Mouse (Mus musculus) liver (tissue): ENCODE results near the gene Aatf.

Experiments
- DNase-seq: peaks from one replicate; pipeline ENCODE4 v3.0.0-alpha.2; 2020; ENCODE audit warnings: mixed read lengths

The Aatf gene

GRCm38 (mm10) chr11:84521751-84522299, 8.5 kb upstream of the Aatf start:
- DNase-seq = no peak

GRCm38 (mm10) chr11:84521071-84521390, 7.7 kb upstream of the Aatf start:
- no peak for DNase-seq

GRCm38 (mm10) chr11:84520269-84521070, 7.1 kb upstream of the Aatf start:
- no peak for DNase-seq

GRCm38 (mm10) chr11:84519576-84520268, 6.4 kb upstream of the Aatf start:
- no peak for DNase-seq

GRCm38 (mm10) chr11:84519036-84519435, 5.7 kb upstream of the Aatf start:
- DNase-seq = no peak

GRCm38 (mm10) chr11:84518261-84518660, 4.9 kb upstream of the Aatf start:
- no peak for DNase-seq

- no peak for DNase-seq
Observed at GRCm38 (mm10) chr11:84517431-84517830, 4.1 kb upstream of the Aatf start.

GRCm38 (mm10) chr11:84516501-84517240, 3.3 kb upstream of the Aatf start:
- no peak for DNase-seq

GRCm38 (mm10) chr11:84512031-84512430, 1.3 kb downstream of the Aatf start:
- no peak for DNase-seq

- no peak for DNase-seq
Observed at GRCm38 (mm10) chr11:84504296-84504695, 9.0 kb downstream of the Aatf start.

- DNase-seq = no peak
Observed at GRCm38 (mm10) chr11:84497944-84498343, 15.4 kb downstream of the Aatf start.

GRCm38 (mm10) chr11:84496901-84497300, 16.4 kb downstream of the Aatf start:
- DNase-seq = no peak

GRCm38 (mm10) chr11:84495774-84496173, 17.5 kb downstream of the Aatf start:
- no peak for DNase-seq

- no peak for DNase-seq
Observed at GRCm38 (mm10) chr11:84481661-84482060, 31.7 kb downstream of the Aatf start.

- no peak for DNase-seq
Observed at GRCm38 (mm10) chr11:84480451-84480850, 32.9 kb downstream of the Aatf start.

- DNase-seq = no peak
Observed at GRCm38 (mm10) chr11:84476641-84477040, 36.7 kb downstream of the Aatf start.

- no peak for DNase-seq
Observed at GRCm38 (mm10) chr11:84475991-84476390, 37.3 kb downstream of the Aatf start.

GRCm38 (mm10) chr11:84473093-84473667, 40.1 kb downstream of the Aatf start:
- DNase-seq = no peak

GRCm38 (mm10) chr11:84464571-84464970, 48.8 kb downstream of the Aatf start:
- DNase-seq = no peak

- DNase-seq = no peak
Observed at GRCm38 (mm10) chr11:84453901-84454300, 59.4 kb downstream of the Aatf start.

- DNase-seq = no peak
Observed at GRCm38 (mm10) chr11:84442554-84443331, 70.6 kb downstream of the Aatf start.

GRCm38 (mm10) chr11:84440402-84440801, 72.9 kb downstream of the Aatf start:
- no peak for DNase-seq
